Mouse (Mus musculus) hindbrain, embryonic 11.5 days (tissue): ENCODE measurements at regions not wholly inside any gene's neighbourhood (a gene's known extent, or its start where the extent isn't known, plus 50 kb on each side); places are given as distances from the start of the nearest gene placed in this dataset.

ENCODE experiments used
- ATAC-seq: fragments of 200-750 bp; cut with Nextera tagmentation; 2 replicates; pipeline ENCODE4 v1.8.0; 2017; ENCODE audit warnings: mild to moderate bottlenecking, moderate TSS enrichment, moderate library complexity; ENCODE audit not compliant: low FRiP score
- DNase-seq: peaks from one replicate; pipeline ENCODE4 v3.0.0-alpha.2; 2015; ENCODE audit warnings: low spot score
- H3K27ac ChIP-seq: fragments of 300-500 bp; sonication (generic); 2 replicates; pipeline ENCODE4 v1.5.1; 2014; ENCODE audit warnings: mild to moderate bottlenecking, low read depth, low read length
- H3K27me3 ChIP-seq: fragments of 300-500 bp; sonication (generic); 2 replicates; pipeline ENCODE4 v1.6.1; 2014; ENCODE audit warnings: mild to moderate bottlenecking, low read length, moderate library complexity, mixed read lengths; ENCODE audit not compliant: control insufficient read depth, insufficient read depth
- H3K36me3 ChIP-seq: fragments of 300-500 bp; sonication (generic); 2 replicates; pipeline ENCODE4 v1.6.1; 2014; ENCODE audit warnings: mild to moderate bottlenecking, low read length, moderate library complexity, mixed read lengths; ENCODE audit not compliant: control insufficient read depth, insufficient read depth
- H3K4me1 ChIP-seq: fragments of 300-500 bp; sonication (generic); replicated peaks from 2 replicates; pipeline ENCODE4 v1.6.1; 2014; ENCODE audit warnings: low read length, mixed read lengths; ENCODE audit not compliant: control insufficient read depth, insufficient read depth
- H3K4me2 ChIP-seq: fragments of 300-500 bp; sonication (generic); replicated peaks from 2 replicates; pipeline ENCODE4 v1.6.1; 2014; ENCODE audit warnings: mild to moderate bottlenecking, low read depth, low read length
- H3K4me3 ChIP-seq: fragments of 300-500 bp; sonication (generic); 2 replicates; pipeline ENCODE4 v1.5.1; 2014; ENCODE audit warnings: low read depth, low read length
- H3K9ac ChIP-seq: fragments of 300-500 bp; sonication (generic); 2 replicates; pipeline ENCODE4 v1.6.1; 2014; ENCODE audit warnings: low read depth, low read length
- H3K9me3 ChIP-seq: fragments of 300-500 bp; sonication (generic); 2 replicates; pipeline ENCODE4 v1.6.1; 2016; ENCODE audit warnings: low read length; ENCODE audit not compliant: control insufficient read depth
- WGBS: fragments of 180-500 bp; shearing (Covaris S2); extraction: QIAGEN DNeasy Blood & Tissue Kit; methylation state at CpG from one replicate; pipeline ENCODE4 v1.1.7; 2014; 5-methylcytosine and 5-hydroxymethylcytosine counted together

DNA sequence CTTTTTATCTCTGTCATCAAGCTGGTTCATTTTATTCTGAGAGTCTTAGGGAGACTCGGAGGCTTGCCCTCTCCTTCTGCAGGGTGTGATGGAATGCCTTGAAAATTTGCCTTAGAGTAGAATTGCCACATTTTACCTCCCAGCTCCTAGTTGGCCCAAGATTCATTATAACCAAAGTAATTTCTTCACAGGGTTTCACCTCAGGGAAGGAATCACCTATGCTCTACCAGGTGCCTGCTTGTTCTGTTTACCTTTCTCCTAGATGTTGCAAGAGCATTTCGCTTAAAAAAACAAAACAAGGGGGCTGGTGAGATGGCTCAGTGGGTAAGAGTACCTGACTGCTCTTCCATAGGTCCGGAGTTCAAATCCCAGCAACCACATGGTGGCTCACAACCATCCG, 134.8 kb downstream of the Plk2 start:
- ATAC-seq, result no peak
- DNase-seq, result no peak
- Histone ChIP-seq H3K9ac (no peak overlapping the region), H3K9me3 (no peaks in the 10 kb centered on the region), H3K27ac (no peak overlapping the region), H3K36me3 (no peaks in the 10 kb centered on the region), H3K4me1 (no peaks in the 10 kb centered on the region), H3K27me3 (no peaks in the 10 kb centered on the region), H3K4me3 (no peak overlapping the region), H3K4me2 (no peak overlapping the region)
- 95% methylated on average over 3 of the region's 4 CpGs for WGBS

DNA sequence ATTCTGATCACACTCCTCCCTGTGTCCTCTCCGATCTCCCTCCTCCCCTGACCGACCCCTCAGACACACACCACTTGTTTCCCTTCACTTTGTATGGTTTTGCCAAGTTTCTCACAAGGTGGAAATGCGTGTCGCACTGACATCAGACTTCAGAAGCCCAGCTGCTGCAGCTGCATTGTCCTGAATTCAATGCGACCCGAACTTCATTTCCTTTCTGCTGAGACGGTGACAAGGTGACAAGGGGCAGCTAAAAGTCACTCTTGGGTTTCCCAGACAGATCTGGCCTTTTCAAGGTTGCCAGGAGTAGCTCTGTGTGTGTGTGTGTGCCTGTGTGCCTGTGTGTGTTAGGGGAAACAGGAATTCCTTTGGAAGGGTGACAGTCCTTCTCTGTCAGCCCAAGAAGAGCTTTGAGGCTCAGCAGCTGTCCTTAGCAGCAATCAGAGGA, 139.5 kb downstream of the Plk2 start:
- ATAC-seq, result peak; percentile 54; the same call in 1 of the 2 replicates

DNA sequence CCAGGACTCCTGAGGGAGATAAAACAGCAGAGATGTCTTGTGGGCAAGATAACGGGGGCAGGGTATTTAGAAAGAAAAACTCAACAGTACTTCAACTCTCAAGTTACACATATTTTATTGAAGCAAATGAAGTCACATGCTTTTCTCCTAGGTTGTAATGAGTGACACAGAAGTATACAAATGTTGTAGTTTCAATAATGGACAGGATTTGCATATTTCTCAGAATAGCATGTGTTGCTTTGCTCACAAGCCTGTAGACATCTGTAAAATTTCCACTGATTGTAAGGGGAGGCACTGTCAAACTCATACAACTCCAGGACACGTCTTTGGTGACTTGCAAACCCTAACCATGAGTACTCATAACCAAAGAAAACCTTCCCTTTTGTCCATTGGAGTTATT, 140.9 kb downstream of the Plk2 start:
- ATAC-seq (no peak), DNase-seq (no peak)
- Histone ChIP-seq H3K27me3 (no peaks in the 10 kb centered on the region), H3K9ac (no peak overlapping the region), H3K4me2 (no peak overlapping the region), H3K27ac (no peak overlapping the region), H3K36me3 (no peaks in the 10 kb centered on the region), H3K9me3 (no peaks in the 10 kb centered on the region), H3K4me1 (no peaks in the 10 kb centered on the region), H3K4me3 (no peak overlapping the region)
- WGBS, result 71% methylated on average over 2 of the region's 2 CpGs

More for the DNA sequence above, 139.5 kb downstream of the Plk2 start:
- H3K4me2 ChIP-seq, result no peak overlapping the region
- H3K9me3 ChIP-seq, result no peaks in the 10 kb centered on the region
- H3K4me1 ChIP-seq, result no peaks in the 10 kb centered on the region
- H3K36me3 ChIP-seq, result no peaks in the 10 kb centered on the region
- no peak overlapping the region for H3K4me3 ChIP-seq
- DNase-seq, result peak; percentile 31
- H3K27ac ChIP-seq, result 0 out of 2 replicates have a peak overlapping the region, but pooled peaks have one; percentile 10
- WGBS, result 20% methylated on average over 7 of the region's 7 CpGs
- no peaks in the 10 kb centered on the region for H3K27me3 ChIP-seq
- H3K9ac ChIP-seq, result no peak overlapping the region

DNA sequence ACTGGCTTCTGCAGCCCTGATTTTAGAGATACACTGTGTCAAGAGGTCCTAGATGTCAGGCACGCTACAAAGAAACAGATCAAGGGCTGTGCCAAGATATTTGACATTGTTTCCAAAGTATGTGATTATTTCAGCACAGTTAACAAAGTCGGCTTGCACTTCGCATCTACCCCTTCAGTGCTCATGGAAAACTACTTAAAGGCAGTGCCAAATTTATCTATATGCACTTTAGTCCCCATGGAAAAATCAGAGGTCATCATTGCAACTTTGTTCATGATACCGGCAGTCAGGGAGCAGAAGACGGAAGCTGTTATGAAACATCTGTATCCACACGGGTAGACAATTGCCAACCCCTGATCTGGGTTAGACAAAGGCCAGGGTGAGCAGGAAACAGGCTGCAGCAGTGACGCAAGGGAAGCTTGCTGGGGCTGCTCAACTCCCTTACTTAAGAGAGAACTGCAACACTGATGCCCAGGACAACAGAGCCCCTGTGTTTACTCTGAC, 143.2 kb downstream of the Plk2 start:
- DNase-seq (no peak), ATAC-seq (no peak)
- Histone ChIP-seq H3K4me1 (no peaks in the 10 kb centered on the region), H3K27me3 (no peaks in the 10 kb centered on the region), H3K4me2 (no peak overlapping the region), H3K36me3 (no peaks in the 10 kb centered on the region), H3K9me3 (no peaks in the 10 kb centered on the region), H3K27ac (no peak overlapping the region), H3K9ac (no peak overlapping the region), H3K4me3 (no peak overlapping the region)
- WGBS, result 60% methylated on average over 7 of the region's 7 CpGs

DNA sequence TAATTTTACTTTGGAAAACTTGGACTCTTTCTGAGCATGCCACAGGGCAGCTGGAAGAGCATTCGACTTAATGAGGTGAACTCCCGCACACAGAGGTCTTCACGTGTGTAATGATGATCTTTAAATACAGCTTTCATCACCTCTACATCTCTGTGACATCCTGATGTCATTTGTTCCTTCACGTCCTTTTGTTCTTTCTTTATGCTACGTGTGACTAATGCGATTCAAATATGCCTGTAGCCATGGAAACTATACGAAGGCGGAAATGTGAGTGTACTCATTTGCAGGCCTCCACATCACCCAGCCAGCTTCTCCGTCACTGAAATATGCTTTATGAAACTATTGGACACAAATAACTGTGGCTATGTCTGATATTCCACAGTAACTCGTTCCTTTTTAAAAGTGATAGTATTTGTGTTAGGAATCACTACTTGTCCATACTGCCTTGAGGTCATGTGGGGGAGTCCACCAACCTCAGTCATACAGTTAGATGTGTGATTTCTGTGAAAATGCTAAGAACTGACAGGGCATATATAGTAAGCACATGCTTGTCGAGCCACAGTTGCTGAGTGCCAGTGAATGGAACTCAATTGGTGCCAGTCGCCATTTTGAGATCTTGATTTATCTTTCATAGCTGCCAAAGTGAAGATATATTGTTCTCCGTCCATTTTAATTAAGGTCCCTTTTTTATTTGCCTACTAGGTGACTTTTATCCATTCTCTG, 145.9 kb downstream of the Plk2 start:
- WGBS, result 66% methylated on average over 13 of the region's 13 CpGs
- Histone ChIP-seq H3K4me1 (no peaks in the 10 kb centered on the region), H3K9ac (no peak overlapping the region), H3K27ac (no peak overlapping the region), H3K36me3 (no peaks in the 10 kb centered on the region), H3K4me3 (no peak overlapping the region), H3K9me3 (no peaks in the 10 kb centered on the region), H3K27me3 (no peaks in the 10 kb centered on the region), H3K4me2 (no peak overlapping the region)
- ATAC-seq (peak; percentile 43; the same call in 1 of the 2 replicates), DNase-seq (no peak)

DNA sequence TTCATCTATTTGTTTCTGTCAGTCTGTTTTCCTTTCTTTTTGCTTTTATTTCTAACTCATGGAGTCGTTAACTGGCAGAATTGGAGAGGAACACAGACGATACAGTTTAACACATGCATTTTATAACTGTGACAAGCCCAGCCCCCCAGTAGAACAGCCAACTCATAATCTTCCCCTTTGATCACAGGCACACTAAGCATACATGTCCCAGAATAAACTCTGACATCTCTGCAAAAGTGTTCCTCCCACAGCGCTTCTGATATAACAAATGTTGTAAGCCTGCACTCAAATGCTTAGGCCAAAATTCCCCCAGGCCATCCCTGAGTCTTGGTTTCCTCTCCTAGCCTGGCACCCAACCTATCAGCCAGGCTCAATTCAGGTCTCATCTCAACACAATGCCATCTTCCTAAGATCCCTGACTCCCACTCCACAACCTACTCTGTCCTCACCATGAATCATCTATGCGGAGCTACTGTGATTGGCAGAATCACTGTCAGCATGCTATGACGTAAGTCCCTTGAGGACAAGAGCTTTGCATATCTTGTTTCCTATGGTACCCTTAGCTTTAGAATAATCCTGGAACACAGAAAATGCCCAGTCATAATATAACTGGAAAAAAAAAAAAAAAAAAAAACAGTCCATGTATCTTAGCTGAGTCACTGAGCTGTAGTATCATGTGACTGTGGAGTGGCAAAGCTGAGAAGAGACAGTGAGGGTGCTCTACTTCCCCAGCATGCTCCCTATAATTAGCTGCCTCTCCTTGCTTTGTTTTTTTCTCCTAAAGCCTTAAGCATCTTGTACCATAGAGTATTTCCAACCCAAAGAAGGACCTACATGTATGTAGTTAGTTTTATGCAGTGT, 146.7 kb downstream of the Plk2 start:
- Histone ChIP-seq H3K27me3 (no peaks in the 10 kb centered on the region), H3K9ac (no peak overlapping the region), H3K36me3 (no peaks in the 10 kb centered on the region), H3K4me3 (no peak overlapping the region), H3K9me3 (no peaks in the 10 kb centered on the region), H3K4me1 (no peaks in the 10 kb centered on the region), H3K4me2 (no peak overlapping the region), H3K27ac (no peak overlapping the region)
- ATAC-seq (no peak), DNase-seq (no peak)
- WGBS, result 91% methylated on average over 5 of the region's 5 CpGs

DNA sequence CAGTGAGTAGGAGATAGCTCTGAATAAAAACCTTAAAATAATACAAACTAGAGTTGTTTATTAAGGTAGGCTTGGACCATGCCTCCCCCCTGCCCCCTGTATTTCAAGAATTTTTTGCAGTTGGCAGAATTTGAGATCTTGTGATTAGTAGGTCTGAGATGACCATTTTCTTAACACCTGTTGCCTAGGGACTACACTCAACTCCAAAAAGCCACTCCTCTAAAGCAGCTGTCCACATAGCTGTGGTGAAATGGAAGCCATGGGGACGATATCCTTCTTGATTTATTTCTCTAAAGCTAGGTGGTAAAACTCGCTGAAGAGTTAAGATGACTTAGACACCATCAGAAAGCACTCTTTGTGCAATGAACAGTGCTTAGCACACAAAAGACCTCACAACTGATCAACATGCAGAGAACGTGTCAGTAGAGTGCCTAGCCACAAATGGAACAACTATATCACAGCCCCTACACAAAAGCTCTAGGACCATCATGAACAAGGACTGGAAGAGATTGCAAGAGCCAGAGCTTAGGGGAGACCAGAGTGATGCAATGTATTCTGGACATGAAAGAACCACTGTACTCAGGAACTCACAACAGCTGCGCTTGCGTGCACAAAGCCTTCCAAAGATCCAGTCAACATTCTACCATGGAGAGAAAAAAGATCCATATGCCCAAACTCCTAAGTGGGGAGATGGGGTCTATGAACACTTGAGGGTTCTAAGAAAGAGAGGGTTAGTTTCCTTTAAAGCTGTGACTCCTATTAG, 147.6 kb downstream of the Plk2 start:
- H3K27ac ChIP-seq, result no peak overlapping the region
- no peaks in the 10 kb centered on the region for H3K36me3 ChIP-seq
- H3K4me2 ChIP-seq, result no peak overlapping the region
- no peaks in the 10 kb centered on the region for H3K4me1 ChIP-seq
- ATAC-seq (no peak), DNase-seq (no peak)
- no peaks in the 10 kb centered on the region for H3K27me3 ChIP-seq
- no peak overlapping the region for H3K9ac ChIP-seq
- H3K4me3 ChIP-seq, result no peak overlapping the region
- no peaks in the 10 kb centered on the region for H3K9me3 ChIP-seq
- 86% methylated on average over 5 of the region's 5 CpGs for WGBS

DNA sequence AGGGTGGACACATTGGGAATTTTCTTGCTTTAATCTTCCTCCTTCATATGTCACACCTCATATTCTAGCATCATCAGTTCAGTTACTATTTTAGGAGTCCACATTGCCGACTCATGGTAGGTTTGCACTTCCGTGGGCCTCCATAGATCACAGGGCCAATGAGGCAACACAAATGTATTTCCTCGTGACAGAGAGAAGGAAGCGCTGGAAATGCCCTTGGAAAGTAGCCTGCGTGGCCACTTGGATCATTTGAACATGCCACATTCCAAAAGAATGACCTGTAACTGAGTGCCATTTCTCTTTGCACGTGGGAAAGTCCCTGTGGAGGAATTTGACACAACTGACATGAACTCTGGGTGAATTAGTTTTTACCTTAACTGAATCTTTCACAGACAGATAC, 150.6 kb downstream of the Plk2 start:
- no peak for ATAC-seq

More for the DNA sequence above, 150.6 kb downstream of the Plk2 start:
- DNase-seq, result no peak
- no peaks in the 10 kb centered on the region for H3K9me3 ChIP-seq
- no peaks in the 10 kb centered on the region for H3K27me3 ChIP-seq
- H3K4me1 ChIP-seq, result no peaks in the 10 kb centered on the region
- H3K36me3 ChIP-seq, result no peaks in the 10 kb centered on the region
- no peak overlapping the region for H3K4me2 ChIP-seq
- WGBS, result 69% methylated on average over 6 of the region's 6 CpGs
- H3K4me3 ChIP-seq, result no peak overlapping the region
- no peak overlapping the region for H3K9ac ChIP-seq
- no peak overlapping the region for H3K27ac ChIP-seq
